Mouse (Mus musculus): ENCODE results near the gene Ylpm1.

The Ylpm1 gene

GRCm38 (mm10) chr12:85110011-85110697 lies 114.0 kb downstream of the Ylpm1 start:
- DNase-seq (ENCODE audit: low spot score in 2 of 2) = no peak

GRCm38 (mm10) chr12:85110698-85111592 lies 114.8 kb downstream of the Ylpm1 start, which contains the start of the genes Prox2 and Dlst:
TSS of gene Prox2 (minus strand) at chr12:85110759.
TSS of gene Dlst (plus strand) at chr12:85110833.
- DNase-seq (ENCODE audit: low spot score in 2 of 2) = peak; percentile 74 to 80

- no peak for DNase-seq (ENCODE audit: low spot score in 2 of 2)
Measured at GRCm38 (mm10) chr12:85112550-85113251, 116.6 kb downstream of the Ylpm1 start.

GRCm38 (mm10) chr12:85113337-85113736 lies 117.2 kb downstream of the Ylpm1 start:
- no peak for DNase-seq (ENCODE audit: low spot score in 2 of 2)

GRCm38 (mm10) chr12:85113917-85114316 lies 117.8 kb downstream of the Ylpm1 start:
- no peak for DNase-seq (ENCODE audit: low spot score in 2 of 2)

- DNase-seq (ENCODE audit: low spot score in 2 of 2) = no peak
Measured at GRCm38 (mm10) chr12:85115678-85116077, 119.6 kb downstream of the Ylpm1 start.
